Mouse (Mus musculus): ENCODE results near the gene Hist1h2bb.

DNA sequence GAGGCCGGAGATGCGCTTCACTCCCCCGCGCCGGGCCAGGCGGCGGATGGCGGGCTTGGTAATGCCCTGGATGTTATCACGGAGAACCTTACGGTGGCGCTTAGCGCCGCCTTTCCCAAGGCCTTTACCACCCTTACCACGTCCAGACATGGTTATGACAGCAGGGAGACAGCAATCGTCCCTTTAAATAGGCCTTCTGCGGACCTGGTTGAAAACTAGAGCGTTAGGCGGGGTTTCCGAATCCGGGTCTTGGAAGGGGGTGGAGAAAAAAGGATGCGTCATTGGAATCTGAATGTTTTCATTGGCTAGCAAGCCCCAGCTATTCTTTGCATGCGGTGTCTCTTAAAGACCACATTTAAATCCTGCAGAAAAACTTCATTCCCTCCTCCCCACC lies 48.2 kb upstream of the Hist1h2bb start, which contains the start of gene Hist1h4c:
- TF ChIP-seq CTCF (IDR thresholded peaks at IDR 0.05; ENCODE audit: insufficient read depth, low read depth, low read length), result no peak
- TF ChIP-seq POLR2A (IDR thresholded peaks at IDR 0.05; ENCODE audit: insufficient read depth, low read depth, low read length), result peak; percentile 99

All from olfactory bulb, adult 2 months (tissue).